Mouse (Mus musculus) lung, adult 2 months (tissue): Measurements from ENCODE around the gene P2rx6. TPM values are rescaled to one million over a fixed set of nuclear protein-coding genes. Genes with fewer than 3 reads are reported as not detected.
"Not testable (repeated sequence)": the region's sequence is repeated elsewhere in the genome, so short reads cannot be mapped to it uniquely, and the experiment has no call there.

Source experiments
- DNase-seq: peaks from one replicate; pipeline ENCODE4 v3.0.0; 2022
- H3K4me1 ChIP-seq: fragments of 200-500 bp; 2 replicates; pipeline ENCODE4 v1.6.1; 2011; ENCODE audit warnings: low read length; ENCODE audit not compliant: control insufficient read depth, insufficient read depth
- H3K4me3 ChIP-seq: fragments of 200-500 bp; replicated peaks from 2 replicates; pipeline ENCODE3; 2011; ENCODE audit warnings: low read depth, mild to moderate bottlenecking, control low read depth, low read length; ENCODE audit errors: extremely low read depth
- CTCF ChIP-seq: fragments of 200-500 bp; IDR thresholded peaks from 2 replicates; pipeline ENCODE4 v1.5.1; 2011; ENCODE audit warnings: mild to moderate bottlenecking, low read length, control low read depth; ENCODE audit not compliant: insufficient read depth
- POLR2A ChIP-seq: fragments of 200-500 bp; IDR thresholded peaks from 2 replicates; pipeline ENCODE4 v1.6.1; 2011; ENCODE audit warnings: low read depth, mild to moderate bottlenecking, control low read depth, low read length, borderline replicate concordance; ENCODE audit errors: extremely low read depth
- WGBS: fragments of 180-500 bp; shearing (Covaris S2); methylation state at CpG from one replicate; pipeline ENCODE4 v1.1.7; 2018; 5-methylcytosine and 5-hydroxymethylcytosine counted together
- polyA plus RNA-seq: library from polyadenylated mRNA; depleted of rRNA; stranded (reverse); fragments of >200 nt; gene quantifications from 2 replicates; pipeline ENCODE4 v1.2.3, GENCODE M21; 2012

P2rx6 gene
- polyA plus RNA-seq, 1 experiment: 12.7 TPM

GRCm38 (mm10) chr16:17532676-17533329 lies 28.9 kb upstream of the P2rx6 start:
- Histone ChIP-seq H3K4me1 (peaks cover 6% of the 10 kb centered on the region), H3K4me3 (no peak overlapping the region)
- TF ChIP-seq POLR2A (no peak), CTCF (no peak)
- no peak for DNase-seq
- 69% methylated on average over 14 of the region's 14 CpGs for WGBS

GRCm38 (mm10) chr16:17536584-17536983 lies 25.1 kb upstream of the P2rx6 start:
- TF ChIP-seq POLR2A: no peak
- TF ChIP-seq CTCF: no peak
- no peak overlapping the region for H3K4me3 ChIP-seq
- H3K4me1 ChIP-seq: 0 out of 2 replicates have a peak, but pooled peaks cover under 1% of the 10 kb centered on the region
- 93% methylated on average over 3 of the region's 3 CpGs for WGBS
- DNase-seq: no peak

- TF ChIP-seq CTCF (no peak), POLR2A (no peak)
- DNase-seq: no peak
- 65% methylated on average over 2 of the region's 2 CpGs for WGBS
- H3K4me3 ChIP-seq: no peak overlapping the region
- H3K4me1 ChIP-seq: no peaks in the 10 kb centered on the region
These were observed 19.1 kb upstream of the P2rx6 start for GRCm38 (mm10) chr16:17542632-17543031.

- TF ChIP-seq CTCF: no peak
- no peak for TF ChIP-seq POLR2A
- WGBS: 62% methylated on average over 7 of the region's 7 CpGs
- H3K4me1 ChIP-seq: no peaks in the 10 kb centered on the region
- DNase-seq: no peak
- H3K4me3 ChIP-seq: no peak overlapping the region
These were observed 8.8 kb upstream of the P2rx6 start for GRCm38 (mm10) chr16:17552837-17553236.

DNA sequence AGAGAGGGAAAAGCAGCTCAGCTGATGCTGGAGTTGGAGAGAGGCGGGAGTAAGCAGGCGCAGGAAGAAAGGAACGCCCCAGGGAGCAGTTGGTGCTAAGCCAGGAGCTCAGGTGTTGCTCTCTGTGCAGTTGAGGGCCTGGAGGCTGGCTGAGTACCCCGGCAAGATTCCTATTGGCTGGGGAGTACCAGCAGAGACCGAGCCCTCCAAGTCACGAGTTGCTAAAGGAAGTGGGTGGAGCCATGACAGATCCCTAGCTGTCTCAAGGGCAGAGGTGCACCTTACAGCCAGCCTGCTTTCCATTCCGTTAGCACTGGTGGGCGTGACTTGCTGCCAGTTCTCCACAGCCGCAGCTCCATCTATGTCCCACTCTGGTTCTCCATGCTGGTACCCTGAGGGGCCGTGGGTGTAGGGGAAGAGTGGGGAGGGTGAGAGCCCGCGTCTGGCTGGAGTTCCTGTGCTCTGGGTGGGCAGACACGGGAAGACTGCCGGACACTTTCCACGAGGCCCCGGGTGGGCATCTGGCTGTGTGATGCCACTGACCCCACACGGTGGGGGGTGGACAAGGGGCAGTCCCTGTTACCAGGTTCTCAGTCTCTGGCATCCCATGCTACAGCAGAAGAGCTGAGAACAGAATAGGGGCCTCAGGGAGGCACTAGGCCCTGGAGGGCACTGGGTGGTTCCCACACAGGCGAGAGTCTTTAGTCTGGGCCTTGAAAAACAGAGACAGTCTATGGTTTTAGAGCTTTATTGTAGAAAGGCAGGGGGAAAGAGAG lies 7.6 kb upstream of the P2rx6 start:
- TF ChIP-seq POLR2A: peak; percentile 70; the same call in 1 of the 2 replicates
- TF ChIP-seq CTCF: no peak
- peak overlapping the region; percentile 4 for H3K4me3 ChIP-seq
- 11% methylated on average over 18 of the region's 18 CpGs for WGBS
- no peaks in the 10 kb centered on the region for H3K4me1 ChIP-seq
- DNase-seq: peak; percentile 74

GRCm38 (mm10) chr16:17554702-17555101 lies 7.0 kb upstream of the P2rx6 start:
- H3K4me1 ChIP-seq, H3K4me3 ChIP-seq, DNase-seq: not testable (repeated sequence)
- 34% methylated on average over 4 of the region's 4 CpGs for WGBS

DNA sequence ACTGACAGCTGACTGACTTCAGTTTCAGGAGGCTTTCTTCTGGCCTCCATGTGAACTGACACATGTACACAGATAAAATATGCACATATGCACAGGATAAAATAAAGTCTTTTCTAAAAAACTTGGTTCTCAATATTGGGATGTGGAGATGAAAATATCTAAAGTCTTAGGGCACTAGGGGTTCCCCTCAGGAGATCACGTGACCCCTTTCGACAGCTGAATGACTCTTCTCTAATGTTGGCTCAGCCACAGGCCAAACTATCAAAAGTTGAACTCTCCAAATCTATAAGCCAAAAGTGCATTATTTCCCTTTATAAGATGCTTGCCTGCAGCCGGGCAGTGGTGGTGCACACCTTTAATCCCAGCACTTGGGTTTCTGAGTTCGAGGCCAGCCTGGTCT lies 5.5 kb upstream of the P2rx6 start:
- DNase-seq: no peak
- Histone ChIP-seq H3K4me1 (no peaks in the 10 kb centered on the region), H3K4me3 (no peak overlapping the region)
- WGBS: 77% methylated on average over 4 of the region's 4 CpGs
- TF ChIP-seq POLR2A (no peak), CTCF (no peak)

DNA sequence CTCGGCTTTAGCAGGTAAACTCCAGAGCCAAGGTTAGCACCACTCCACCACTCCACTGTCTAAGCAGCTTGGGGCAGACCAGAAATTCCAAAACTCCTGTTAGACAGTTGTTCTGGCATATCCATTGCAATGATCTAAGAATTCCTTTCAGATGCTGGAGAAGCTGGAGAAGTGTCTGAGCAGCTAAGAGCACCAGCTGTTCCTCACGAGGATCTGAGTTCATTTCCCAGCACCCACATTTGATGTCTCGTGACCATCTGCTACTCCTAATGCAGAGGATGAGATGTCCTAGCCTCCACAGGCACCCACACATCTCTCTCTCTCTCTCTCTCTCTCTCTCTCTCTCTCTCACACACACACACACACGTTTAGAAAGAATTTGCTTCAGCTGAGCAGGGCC lies 4.8 kb upstream of the P2rx6 start:
- Histone ChIP-seq H3K4me1 (0 out of 2 replicates have a peak, but pooled peaks cover 1% of the 10 kb centered on the region), H3K4me3 (no peak overlapping the region)
- TF ChIP-seq POLR2A (no peak), CTCF (no peak)
- DNase-seq: no peak
- 50% methylated on average over 4 of the region's 4 CpGs for WGBS

GRCm38 (mm10) chr16:17557947-17558480 lies 3.7 kb upstream of the P2rx6 start:
- TF ChIP-seq POLR2A: no peak
- TF ChIP-seq CTCF: peak; percentile 96
- Histone ChIP-seq H3K4me3 (no peak overlapping the region), H3K4me1 (0 out of 2 replicates have a peak, but pooled peaks cover 2% of the 10 kb centered on the region)
- peak; percentile 74 for DNase-seq
- 5% methylated on average over 5 of the region's 5 CpGs for WGBS

DNA sequence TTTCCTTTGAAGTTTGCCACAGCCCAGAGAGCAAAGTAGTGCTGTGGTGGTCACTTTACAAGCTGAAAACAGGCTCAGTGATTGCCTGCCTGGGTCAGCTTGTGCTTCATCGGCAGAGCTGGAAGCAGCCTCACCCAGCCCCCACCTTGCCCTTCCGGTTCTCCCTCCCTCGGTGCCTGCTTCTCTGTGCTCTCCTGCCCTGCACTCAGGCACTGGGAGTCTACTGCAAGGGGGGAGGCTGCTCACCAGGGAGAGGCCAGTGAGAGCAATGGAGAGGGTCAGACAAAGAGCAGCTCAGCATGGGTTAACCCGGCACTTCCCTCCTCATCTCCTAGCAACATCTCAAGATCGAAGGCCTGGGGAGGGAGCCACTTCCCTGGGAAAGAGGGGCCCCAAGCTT lies 2.9 kb upstream of the P2rx6 start:
- TF ChIP-seq CTCF (no peak), POLR2A (no peak)
- Histone ChIP-seq H3K4me3 (no peak overlapping the region), H3K4me1 (0 out of 2 replicates have a peak, but pooled peaks cover 2% of the 10 kb centered on the region)
- WGBS: 11% methylated on average over 5 of the region's 5 CpGs
- no peak for DNase-seq
